Mouse (Mus musculus) neural tube, embryonic 12.5 days (tissue): ENCODE data around the gene Sufu. TPM values are rescaled to one million over a fixed set of nuclear protein-coding genes. Genes with fewer than 3 reads are reported as not detected.
A peak's percentile ranks its signal among the peaks of the same experiment; 100 is the strongest.

Experiments used
- ATAC-seq: fragments of 200-750 bp; cut with Nextera tagmentation; 2 replicates; pipeline ENCODE4 v1.8.0; 2017; ENCODE audit warnings: low read depth, mild to moderate bottlenecking, moderate TSS enrichment, moderate library complexity; ENCODE audit not compliant: low FRiP score
- H3K27ac ChIP-seq: fragments of 300-500 bp; sonication (generic); 2 replicates; pipeline ENCODE4 v1.5.1; 2016
- H3K27me3 ChIP-seq: fragments of 300-500 bp; sonication (generic); replicated peaks from 2 replicates; pipeline ENCODE4 v1.6.1; 2016; ENCODE audit warnings: mild to moderate bottlenecking
- H3K36me3 ChIP-seq: fragments of 300-500 bp; sonication (generic); 2 replicates; pipeline ENCODE4 v1.6.1; 2016; ENCODE audit warnings: mild to moderate bottlenecking
- H3K4me1 ChIP-seq: fragments of 300-500 bp; sonication (generic); 2 replicates; pipeline ENCODE4 v1.6.1; 2016
- H3K4me2 ChIP-seq: fragments of 300-500 bp; sonication (generic); replicated peaks from 2 replicates; pipeline ENCODE4 v1.6.1; 2016; ENCODE audit warnings: mild to moderate bottlenecking
- H3K4me3 ChIP-seq: fragments of 300-500 bp; sonication (generic); 2 replicates; pipeline ENCODE4 v1.5.1; 2016
- H3K9ac ChIP-seq: fragments of 300-500 bp; sonication (generic); 2 replicates; pipeline ENCODE4 v1.6.1; 2016; ENCODE audit warnings: mild to moderate bottlenecking
- H3K9me3 ChIP-seq: fragments of 300-500 bp; sonication (generic); 2 replicates; pipeline ENCODE4 v1.6.1; 2016; ENCODE audit warnings: mild to moderate bottlenecking
- WGBS: fragments of 180-500 bp; shearing (Covaris S2); methylation state at CpG from one replicate; pipeline ENCODE4 v1.1.7; 2016; 5-methylcytosine and 5-hydroxymethylcytosine counted together
- polyA plus RNA-seq: library from polyadenylated mRNA; unstranded; fragments of >200 nt; fragmentation: Nextera tagmentation; extraction: Ambion mirVana; gene quantifications from 2 replicates; pipeline ENCODE4 v1.2.1, GENCODE M21; 2016

The Sufu gene
- polyA plus RNA-seq, 1 experiment from 2014 or later, result 36.3 TPM

- Histone ChIP-seq H3K4me1 (peaks cover 26% of the 10 kb centered on the region), H3K36me3 (peaks cover 45% of the 10 kb centered on the region), H3K27me3 (no peaks in the 10 kb centered on the region), H3K9ac (no peak overlapping the region), H3K4me2 (no peak overlapping the region), H3K9me3 (no peaks in the 10 kb centered on the region), H3K4me3 (no peak overlapping the region), H3K27ac (no peak overlapping the region)
- ATAC-seq, result no peak
- 67% methylated on average over 3 of the region's 3 CpGs for WGBS
Observed at GRCm38 (mm10) chr19:46516667-46517528, 120.2 kb downstream of the Sufu start.

DNA sequence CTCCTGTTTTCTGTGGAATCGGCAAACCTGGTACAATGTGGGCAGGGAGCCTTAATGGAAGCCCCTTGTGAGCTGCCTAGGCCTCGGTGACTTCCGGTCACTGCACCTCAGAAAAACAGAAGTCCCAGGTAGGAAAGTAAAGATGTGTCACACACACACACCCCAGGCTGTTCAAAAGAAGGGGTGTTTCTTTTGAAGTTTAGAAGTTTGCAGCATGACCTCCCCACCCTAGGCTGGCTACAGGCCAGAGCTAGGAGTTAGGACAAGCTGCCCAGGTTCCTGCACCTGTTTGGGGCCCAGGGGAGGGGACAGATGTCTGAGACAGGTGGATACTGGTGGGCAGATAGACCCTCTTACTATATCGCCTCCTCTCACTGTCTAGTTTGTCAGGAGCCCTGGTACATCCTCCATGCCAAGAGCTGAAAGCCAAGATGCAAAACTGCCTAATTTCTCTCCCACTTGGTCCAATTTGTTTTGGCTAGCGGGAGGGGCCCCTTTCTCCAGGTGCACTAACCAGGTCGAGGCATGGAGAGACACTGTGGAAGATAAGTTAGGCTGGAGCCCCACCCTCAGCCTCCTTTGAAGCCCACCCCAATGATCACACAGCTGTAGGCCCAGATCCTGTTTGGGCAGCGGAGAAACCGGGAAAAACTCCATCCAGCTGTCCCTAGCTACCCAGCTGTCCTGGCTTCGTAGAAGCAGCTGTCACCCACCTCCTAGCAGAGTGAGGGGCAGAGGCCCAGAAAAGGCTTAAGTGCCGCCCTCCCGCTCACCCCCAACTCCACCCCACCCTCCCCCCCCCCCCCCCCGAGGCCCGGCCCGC, 121.0 kb downstream of the Sufu start:
- 37% methylated on average over 9 of the region's 14 CpGs for WGBS
- peak overlapping the region; percentile 15 for H3K27ac ChIP-seq
- peak overlapping the region; percentile 26 for H3K9ac ChIP-seq
- peak; percentile 32 for ATAC-seq
- H3K4me2 ChIP-seq, result peak overlapping the region; percentile 53
- no peaks in the 10 kb centered on the region for H3K27me3 ChIP-seq
- no peaks in the 10 kb centered on the region for H3K9me3 ChIP-seq
- H3K4me3 ChIP-seq, result peak overlapping the region; percentile 16; the same call in 1 of the 2 replicates
- H3K4me1 ChIP-seq, result peaks cover 30% of the 10 kb centered on the region
- peaks cover 36% of the 10 kb centered on the region for H3K36me3 ChIP-seq

- Histone ChIP-seq H3K4me2 (peak overlapping the region; percentile 53), H3K27ac (peak overlapping the region; percentile 15), H3K27me3 (no peaks in the 10 kb centered on the region), H3K4me3 (peak overlapping the region; percentile 16; the same call in 1 of the 2 replicates), H3K9ac (peak overlapping the region; percentile 26), H3K36me3 (peaks cover 30% of the 10 kb centered on the region), H3K4me1 (peaks cover 36% of the 10 kb centered on the region), H3K9me3 (no peaks in the 10 kb centered on the region)
- peak; percentile 65 for ATAC-seq
- under 1% methylated on average over 13 of the region's 13 CpGs for WGBS
Observed at GRCm38 (mm10) chr19:46518352-46518787, 121.7 kb downstream of the Sufu start.

DNA sequence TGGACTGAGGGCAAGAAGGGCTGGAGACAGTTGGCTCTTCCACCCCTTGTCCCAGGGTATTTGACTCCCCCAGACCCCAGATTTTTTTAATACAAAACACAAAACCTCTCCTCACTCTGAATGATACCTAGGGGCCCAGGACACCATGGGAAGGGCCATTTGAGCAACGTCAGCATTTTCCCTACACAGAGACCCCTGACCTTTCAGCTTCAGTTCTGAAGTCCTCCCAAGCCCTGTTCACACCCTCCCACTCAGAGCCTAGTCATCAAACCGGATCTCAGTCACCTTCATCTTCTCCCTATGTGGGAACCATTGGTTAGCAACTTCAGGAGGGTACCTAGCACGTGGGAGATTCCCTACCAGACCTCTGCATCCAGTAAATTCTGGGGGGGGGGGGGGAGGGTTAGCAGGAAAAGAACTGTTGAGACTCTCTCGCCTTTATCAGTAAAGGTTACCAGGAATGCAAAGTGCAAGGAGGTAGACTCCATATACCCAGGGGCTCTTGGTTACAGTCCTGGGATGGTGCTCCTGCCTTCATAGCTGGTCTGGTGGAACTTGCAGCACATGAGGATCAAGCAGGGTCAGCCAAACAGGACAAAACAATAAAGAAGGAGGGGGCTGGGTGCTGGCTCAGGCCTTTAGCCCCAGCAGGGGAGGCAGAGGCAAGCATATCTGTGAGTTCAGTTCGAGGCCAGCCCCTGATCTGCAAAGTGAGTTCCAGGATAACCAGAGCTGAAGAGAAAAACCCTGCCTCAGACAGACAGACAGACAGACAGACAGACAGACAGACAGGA, 122.3 kb downstream of the Sufu start:
- WGBS, result 17% methylated on average over 5 of the region's 5 CpGs
- H3K4me1 ChIP-seq, result peaks cover 43% of the 10 kb centered on the region
- H3K4me2 ChIP-seq, result peak overlapping the region; percentile 53
- ATAC-seq, result no peak
- no peak overlapping the region for H3K9ac ChIP-seq
- no peaks in the 10 kb centered on the region for H3K27me3 ChIP-seq
- H3K4me3 ChIP-seq, result no peak overlapping the region
- no peaks in the 10 kb centered on the region for H3K9me3 ChIP-seq
- peaks cover 23% of the 10 kb centered on the region for H3K36me3 ChIP-seq
- H3K27ac ChIP-seq, result peak overlapping the region; percentile 15

GRCm38 (mm10) chr19:46521698-46522097, 125.0 kb downstream of the Sufu start:
- no peak overlapping the region for H3K27ac ChIP-seq
- peaks cover 69% of the 10 kb centered on the region for H3K4me1 ChIP-seq

DNA sequence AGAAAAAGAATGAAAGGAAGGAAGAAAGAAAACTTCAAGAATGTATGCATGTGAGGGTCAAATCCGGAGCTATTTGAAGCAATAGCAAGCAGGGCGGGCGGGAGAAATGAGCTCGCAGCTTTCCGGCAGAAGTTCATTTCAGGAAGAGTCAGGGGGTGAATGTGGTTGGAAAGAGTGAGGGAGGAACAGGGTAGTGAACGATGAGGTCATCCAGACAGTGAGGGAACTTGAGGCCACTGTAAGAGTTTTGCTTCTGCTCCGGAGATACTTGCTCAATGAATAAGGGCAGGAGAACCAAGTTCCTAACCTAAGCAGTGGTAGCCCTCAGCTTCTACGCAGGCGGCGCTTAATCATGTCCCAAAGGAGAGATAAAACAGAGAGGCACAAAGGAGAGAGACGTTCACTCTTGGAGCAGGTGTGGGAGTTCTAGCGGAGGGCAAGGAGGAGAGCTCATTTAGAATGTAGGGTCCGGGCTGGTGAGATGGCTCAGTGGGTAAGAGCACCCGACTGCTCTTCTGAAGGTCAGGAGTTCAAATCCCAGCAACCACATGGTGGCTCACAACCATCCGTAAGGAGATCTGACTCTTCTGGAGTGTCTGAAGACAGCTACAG, 125.8 kb downstream of the Sufu start:
- WGBS, result 38% methylated on average over 15 of the region's 15 CpGs
- no peak for ATAC-seq
- Histone ChIP-seq H3K4me2 (peak overlapping the region; percentile 57; the same call in 1 of the 2 replicates), H3K4me1 (peaks cover 68% of the 10 kb centered on the region), H3K4me3 (no peak overlapping the region), H3K36me3 (no peaks in the 10 kb centered on the region), H3K9ac (no peak overlapping the region), H3K9me3 (no peaks in the 10 kb centered on the region), H3K27me3 (no peaks in the 10 kb centered on the region), H3K27ac (no peak overlapping the region)

More at GRCm38 (mm10) chr19:46521698-46522097, 125.0 kb downstream of the Sufu start:
- no peaks in the 10 kb centered on the region for H3K27me3 ChIP-seq
- H3K36me3 ChIP-seq, result peaks cover under 1% of the 10 kb centered on the region; the same call in 1 of the 2 replicates
- no peak overlapping the region for H3K9ac ChIP-seq
- ATAC-seq, result no peak
- H3K4me3 ChIP-seq, result no peak overlapping the region
- no peaks in the 10 kb centered on the region for H3K9me3 ChIP-seq
- H3K4me2 ChIP-seq, result no peak overlapping the region

DNA sequence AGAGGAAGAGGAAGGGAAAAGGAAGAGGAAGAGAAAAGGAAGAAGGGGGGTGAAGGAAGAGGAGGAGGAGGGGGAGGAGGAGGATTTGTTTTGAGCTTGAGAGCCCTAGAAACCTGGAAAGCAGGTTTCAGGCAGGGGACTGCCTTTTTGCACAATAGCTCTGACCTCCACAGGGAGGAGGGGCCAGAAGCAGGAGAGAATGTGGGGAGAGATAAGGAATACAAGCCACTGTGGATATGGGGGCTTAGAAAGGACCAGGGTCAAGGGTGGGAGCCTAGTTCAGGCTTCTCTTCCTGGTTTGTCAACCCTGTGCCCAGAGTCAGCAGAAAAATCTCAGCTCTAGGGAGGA, 126.4 kb downstream of the Sufu start:
- peak overlapping the region; percentile 57 for H3K4me2 ChIP-seq
- ATAC-seq, result no peak
- peak overlapping the region; percentile 74 for H3K27ac ChIP-seq
- H3K9ac ChIP-seq, result 0 out of 2 replicates have a peak overlapping the region, but pooled peaks have one; percentile 38
- no peaks in the 10 kb centered on the region for H3K27me3 ChIP-seq
- no peaks in the 10 kb centered on the region for H3K9me3 ChIP-seq
- no peaks in the 10 kb centered on the region for H3K36me3 ChIP-seq
- H3K4me3 ChIP-seq, result no peak overlapping the region
- peaks cover 68% of the 10 kb centered on the region for H3K4me1 ChIP-seq

- peak overlapping the region; percentile 57 for H3K4me2 ChIP-seq
- H3K4me1 ChIP-seq, result peaks cover 66% of the 10 kb centered on the region
- peak overlapping the region; percentile 9; the same call in 1 of the 2 replicates for H3K4me3 ChIP-seq
- no peaks in the 10 kb centered on the region for H3K36me3 ChIP-seq
- H3K9ac ChIP-seq, result 0 out of 2 replicates have a peak overlapping the region, but pooled peaks have one; percentile 38
- H3K27me3 ChIP-seq, result no peaks in the 10 kb centered on the region
- peak; percentile 87 for ATAC-seq
- H3K27ac ChIP-seq, result peak overlapping the region; percentile 74
- WGBS, result 3% methylated on average over 20 of the region's 20 CpGs
- no peaks in the 10 kb centered on the region for H3K9me3 ChIP-seq
Observed at GRCm38 (mm10) chr19:46523480-46524151, 126.9 kb downstream of the Sufu start.

DNA sequence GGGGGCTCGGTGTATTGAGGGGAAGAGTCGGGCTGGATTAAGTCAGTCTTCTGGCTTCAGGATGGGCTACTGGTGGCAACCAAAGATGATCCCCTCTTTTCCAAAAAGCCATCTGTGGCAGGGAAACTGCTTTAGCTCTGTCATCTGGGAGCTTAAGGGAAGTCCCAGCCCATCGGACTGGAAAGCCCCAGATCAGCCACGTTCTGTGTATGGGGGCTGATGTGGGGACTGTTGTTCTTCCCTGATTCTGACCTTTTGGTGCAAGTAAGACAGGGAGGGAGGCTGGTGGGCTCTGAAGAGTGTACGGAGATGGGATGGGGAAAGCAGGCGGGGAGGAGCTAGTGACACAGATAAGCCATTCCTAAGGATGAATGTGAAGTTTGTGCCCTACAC, 127.5 kb downstream of the Sufu start:
- no peaks in the 10 kb centered on the region for H3K36me3 ChIP-seq
- H3K9ac ChIP-seq, result 0 out of 2 replicates have a peak overlapping the region, but pooled peaks have one; percentile 38
- H3K27me3 ChIP-seq, result no peaks in the 10 kb centered on the region
- no peaks in the 10 kb centered on the region for H3K9me3 ChIP-seq
- peak overlapping the region; percentile 57 for H3K4me2 ChIP-seq
- peak overlapping the region; percentile 9; the same call in 1 of the 2 replicates for H3K4me3 ChIP-seq
- 11% methylated on average over 6 of the region's 6 CpGs for WGBS
- ATAC-seq, result no peak
- H3K27ac ChIP-seq, result peak overlapping the region; percentile 74
- H3K4me1 ChIP-seq, result peaks cover 66% of the 10 kb centered on the region

- H3K27ac ChIP-seq, result peak overlapping the region; percentile 74; the same call in 1 of the 2 replicates
- no peaks in the 10 kb centered on the region for H3K9me3 ChIP-seq
- ATAC-seq, result no peak
- H3K36me3 ChIP-seq, result no peaks in the 10 kb centered on the region
- peaks cover 68% of the 10 kb centered on the region for H3K4me1 ChIP-seq
- peak overlapping the region; percentile 57 for H3K4me2 ChIP-seq
- H3K4me3 ChIP-seq, result no peak overlapping the region
- H3K27me3 ChIP-seq, result no peaks in the 10 kb centered on the region
- 0 out of 2 replicates have a peak overlapping the region, but pooled peaks have one; percentile 38 for H3K9ac ChIP-seq
- WGBS, result 31% methylated on average over 14 of the region's 14 CpGs
Observed at GRCm38 (mm10) chr19:46524601-46525321, 128.1 kb downstream of the Sufu start.
